Mouse (Mus musculus): ENCODE results near the gene Gucy2g. TPM values are rescaled to one million over a fixed set of nuclear protein-coding genes. Genes with fewer than 3 reads are reported as not detected.

The Gucy2g gene
- total and polyA plus RNA-seq, 2 experiments from 2014 or later = not detected

GRCm38 (mm10) chr19:55260389-55261184 is 19.6 kb upstream of the Gucy2g start:
- no peak for ATAC-seq (ENCODE audit: insufficient read depth, low read depth)
- H3K4me1 ChIP-seq (ENCODE audit: control insufficient read depth, insufficient read depth) = no peaks in the 10 kb centered on the region
- no peak for DNase-seq (ENCODE audit: low spot score)
- no peaks in the 10 kb centered on the region for H3K9me3 ChIP-seq (replicated peaks; ENCODE audit: control insufficient read depth, low read length)
- H3K27ac ChIP-seq (ENCODE audit: low read depth) = no peak overlapping the region
- TF ChIP-seq CTCF (IDR thresholded peaks at IDR 0.05; ENCODE audit: low read depth) = no peak
- TF ChIP-seq EP300 (IDR thresholded peaks at IDR 0.05; ENCODE audit: low read depth) = no peak
- H3K4me2 ChIP-seq (ENCODE audit: low read depth, low read length) = no peak overlapping the region
- no peaks in the 10 kb centered on the region for H3K27me3 ChIP-seq (ENCODE audit: control insufficient read depth, insufficient read depth, low read length)
- WGBS = 55% methylated on average over 12 of the region's 12 CpGs
- H3K36me3 ChIP-seq (replicated peaks; ENCODE audit: control insufficient read depth, insufficient read depth, low read length) = no peaks in the 10 kb centered on the region
- H3K4me3 ChIP-seq (ENCODE audit: low read depth, low read length) = no peak overlapping the region
- H3K9ac ChIP-seq (replicated peaks; ENCODE audit: low read depth, low read length) = no peak overlapping the region

- WGBS = 79% methylated on average over 5 of the region's 5 CpGs
- Histone ChIP-seq H3K4me2 (ENCODE audit: low read depth, low read length) (no peak overlapping the region), H3K27ac (ENCODE audit: low read depth) (no peak overlapping the region)
These were observed 17.5 kb upstream of the Gucy2g start for GRCm38 (mm10) chr19:55258514-55258913.

GRCm38 (mm10) chr19:55257656-55258375 is 16.8 kb upstream of the Gucy2g start:
- TF ChIP-seq CTCF (IDR thresholded peaks at IDR 0.05; ENCODE audit: low read depth) (no peak), EP300 (IDR thresholded peaks at IDR 0.05; ENCODE audit: low read depth) (no peak)
- 52% methylated on average over 5 of the region's 5 CpGs for WGBS
- no peak for ATAC-seq (ENCODE audit: insufficient read depth, low read depth)
- Histone ChIP-seq H3K27me3 (ENCODE audit: control insufficient read depth, insufficient read depth, low read length) (no peaks in the 10 kb centered on the region), H3K4me1 (ENCODE audit: control insufficient read depth, insufficient read depth) (peaks cover 9% of the 10 kb centered on the region; the same call in 1 of the 2 replicates), H3K9ac (replicated peaks; ENCODE audit: low read depth, low read length) (no peak overlapping the region), H3K4me3 (ENCODE audit: low read depth, low read length) (no peak overlapping the region), H3K9me3 (replicated peaks; ENCODE audit: control insufficient read depth, low read length) (no peaks in the 10 kb centered on the region), H3K36me3 (replicated peaks; ENCODE audit: control insufficient read depth, insufficient read depth, low read length) (no peaks in the 10 kb centered on the region), H3K27ac (ENCODE audit: low read depth) (no peak overlapping the region), H3K4me2 (ENCODE audit: low read depth, low read length) (no peak overlapping the region)
- no peak for DNase-seq (ENCODE audit: low spot score)

More at GRCm38 (mm10) chr19:55258514-55258913, 17.5 kb upstream of the Gucy2g start:
- ATAC-seq (ENCODE audit: insufficient read depth, low read depth) = no peak
- H3K36me3 ChIP-seq (replicated peaks; ENCODE audit: control insufficient read depth, insufficient read depth, low read length) = no peaks in the 10 kb centered on the region
- no peak overlapping the region for H3K4me3 ChIP-seq (ENCODE audit: low read depth, low read length)
- no peaks in the 10 kb centered on the region for H3K9me3 ChIP-seq (replicated peaks; ENCODE audit: control insufficient read depth, low read length)
- peaks cover 9% of the 10 kb centered on the region; the same call in 1 of the 2 replicates for H3K4me1 ChIP-seq (ENCODE audit: control insufficient read depth, insufficient read depth)
- no peak overlapping the region for H3K9ac ChIP-seq (replicated peaks; ENCODE audit: low read depth, low read length)
- no peak for DNase-seq (ENCODE audit: low spot score)
- no peak for TF ChIP-seq CTCF (IDR thresholded peaks at IDR 0.05; ENCODE audit: low read depth)
- no peak for TF ChIP-seq EP300 (IDR thresholded peaks at IDR 0.05; ENCODE audit: low read depth)
- no peaks in the 10 kb centered on the region for H3K27me3 ChIP-seq (ENCODE audit: control insufficient read depth, insufficient read depth, low read length)

GRCm38 (mm10) chr19:55256156-55256555 is 15.1 kb upstream of the Gucy2g start:
- no peak for DNase-seq (ENCODE audit: low spot score)
- no peaks in the 10 kb centered on the region for H3K27me3 ChIP-seq (ENCODE audit: control insufficient read depth, insufficient read depth, low read length)
- no peak overlapping the region for H3K27ac ChIP-seq (ENCODE audit: low read depth)
- TF ChIP-seq CTCF (IDR thresholded peaks at IDR 0.05; ENCODE audit: low read depth) (no peak), EP300 (IDR thresholded peaks at IDR 0.05; ENCODE audit: low read depth) (no peak)
- no peak overlapping the region for H3K9ac ChIP-seq (replicated peaks; ENCODE audit: low read depth, low read length)
- peaks cover 9% of the 10 kb centered on the region; the same call in 1 of the 2 replicates for H3K4me1 ChIP-seq (ENCODE audit: control insufficient read depth, insufficient read depth)
- H3K36me3 ChIP-seq (replicated peaks; ENCODE audit: control insufficient read depth, insufficient read depth, low read length) = no peaks in the 10 kb centered on the region
- H3K4me2 ChIP-seq (ENCODE audit: low read depth, low read length) = no peak overlapping the region
- H3K9me3 ChIP-seq (replicated peaks; ENCODE audit: control insufficient read depth, low read length) = no peaks in the 10 kb centered on the region
- WGBS = 83% methylated on average over 9 of the region's 9 CpGs
- H3K4me3 ChIP-seq (ENCODE audit: low read depth, low read length) = no peak overlapping the region
- ATAC-seq (ENCODE audit: insufficient read depth, low read depth) = no peak

GRCm38 (mm10) chr19:55254513-55255016 is 13.5 kb upstream of the Gucy2g start:
- Histone ChIP-seq H3K4me1 (ENCODE audit: control insufficient read depth, insufficient read depth) (peaks cover 9% of the 10 kb centered on the region; the same call in 1 of the 2 replicates), H3K4me2 (ENCODE audit: low read depth, low read length) (peak overlapping the region; percentile 89), H3K36me3 (replicated peaks; ENCODE audit: control insufficient read depth, insufficient read depth, low read length) (no peaks in the 10 kb centered on the region), H3K9me3 (replicated peaks; ENCODE audit: control insufficient read depth, low read length) (no peaks in the 10 kb centered on the region), H3K27me3 (ENCODE audit: control insufficient read depth, insufficient read depth, low read length) (no peaks in the 10 kb centered on the region), H3K4me3 (ENCODE audit: low read depth, low read length) (peak overlapping the region; percentile 55), H3K9ac (replicated peaks; ENCODE audit: low read depth, low read length) (peak overlapping the region; percentile 54), H3K27ac (ENCODE audit: low read depth) (peak overlapping the region; percentile 62)
- ATAC-seq (ENCODE audit: insufficient read depth, low read depth) = 0 out of 2 replicates have a peak, but pooled peaks have one; percentile 22
- no peak for TF ChIP-seq EP300 (IDR thresholded peaks at IDR 0.05; ENCODE audit: low read depth)
- no peak for TF ChIP-seq CTCF (IDR thresholded peaks at IDR 0.05; ENCODE audit: low read depth)
- 15% methylated on average over 5 of the region's 5 CpGs for WGBS
- peak; percentile 32 for DNase-seq (ENCODE audit: low spot score)

Measured in heart, postnatal 0 days (tissue).